Mouse (Mus musculus) ZHBTc4 (cell line): Measurements from ENCODE around the gene Tom1l2.

Source experiments
- DNase-seq: peaks from one replicate; pipeline ENCODE4 v3.0.0-alpha.2; 2011; ENCODE audit warnings: low read depth, low spot score

Tom1l2 gene

DNA sequence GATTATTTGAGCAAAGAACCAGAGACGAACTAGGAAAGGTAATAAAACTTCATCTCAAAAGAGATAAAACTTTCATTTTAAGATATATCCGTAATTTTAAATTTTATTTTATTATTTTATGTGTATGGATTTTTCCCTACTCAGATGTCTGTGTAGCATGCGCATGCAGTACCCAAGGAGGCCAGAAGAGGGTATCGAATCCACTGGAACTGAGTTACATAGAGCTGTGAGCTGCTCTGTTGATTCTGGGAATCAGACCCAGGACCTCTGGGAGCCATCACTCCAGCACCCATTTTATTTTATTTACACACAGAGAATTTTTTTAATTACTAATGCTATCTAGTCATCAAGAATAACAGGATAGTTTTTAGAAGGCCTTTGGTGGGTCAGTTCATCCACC lies 45.9 kb downstream of the Tom1l2 start:
- DNase-seq, result peak; percentile 68

DNA sequence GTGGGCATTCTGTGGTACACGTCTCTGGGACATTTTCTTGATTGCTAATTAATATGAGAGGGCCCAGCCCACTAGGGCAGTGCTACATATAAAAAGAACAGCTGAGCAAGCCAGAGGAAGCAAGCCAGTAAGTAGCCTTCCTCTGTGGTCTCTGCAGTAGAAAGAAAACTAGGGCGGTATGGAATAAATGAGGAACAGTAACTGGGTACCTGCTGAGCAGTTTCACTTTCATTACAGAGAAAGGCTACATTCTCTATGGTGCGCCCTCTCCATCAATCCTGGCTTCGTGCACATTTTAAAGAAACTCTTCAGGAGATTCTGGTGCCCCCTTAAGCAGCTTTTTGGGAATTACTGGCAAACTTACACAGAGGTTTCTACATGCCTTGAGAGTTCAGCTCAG lies 47.1 kb downstream of the Tom1l2 start:
- DNase-seq, result no peak

GRCm38 (mm10) chr11:60303497-60303896 lies 49.2 kb downstream of the Tom1l2 start:
- DNase-seq, result no peak

DNA sequence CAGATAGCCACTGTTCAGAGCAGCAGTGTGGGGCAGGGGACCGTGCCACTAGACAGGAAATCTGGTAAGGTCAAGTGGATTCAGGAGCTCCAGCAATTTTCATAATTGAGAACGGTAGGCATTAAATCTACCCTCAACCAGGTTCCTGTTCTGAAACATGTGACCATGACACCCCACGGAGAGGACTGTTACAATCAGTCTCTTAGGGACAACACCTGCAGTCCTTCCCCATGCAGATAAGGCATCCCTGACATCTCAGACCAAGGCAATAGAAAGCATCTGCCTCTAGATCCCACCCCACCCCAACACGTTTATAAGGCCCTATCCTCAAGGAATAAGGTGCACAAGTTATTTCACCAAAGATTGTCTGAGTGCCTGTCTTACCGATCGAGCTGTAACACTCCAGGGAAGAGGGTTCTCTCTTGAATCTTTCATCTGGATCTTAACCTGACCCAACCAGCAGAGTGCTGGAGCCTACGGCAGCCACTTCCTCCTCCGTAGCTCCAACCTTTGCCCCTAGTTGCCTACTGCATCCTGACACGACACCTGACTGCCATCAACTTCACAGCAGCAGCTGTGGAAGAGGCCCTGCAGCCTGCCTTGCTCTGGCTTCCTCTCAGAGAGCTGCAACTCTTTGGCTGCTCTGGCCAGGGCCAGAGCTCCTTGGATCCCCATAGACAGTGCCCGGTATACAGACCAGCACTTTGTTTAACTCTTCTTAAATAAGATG lies 50.2 kb downstream of the Tom1l2 start:
- DNase-seq, result no peak

DNA sequence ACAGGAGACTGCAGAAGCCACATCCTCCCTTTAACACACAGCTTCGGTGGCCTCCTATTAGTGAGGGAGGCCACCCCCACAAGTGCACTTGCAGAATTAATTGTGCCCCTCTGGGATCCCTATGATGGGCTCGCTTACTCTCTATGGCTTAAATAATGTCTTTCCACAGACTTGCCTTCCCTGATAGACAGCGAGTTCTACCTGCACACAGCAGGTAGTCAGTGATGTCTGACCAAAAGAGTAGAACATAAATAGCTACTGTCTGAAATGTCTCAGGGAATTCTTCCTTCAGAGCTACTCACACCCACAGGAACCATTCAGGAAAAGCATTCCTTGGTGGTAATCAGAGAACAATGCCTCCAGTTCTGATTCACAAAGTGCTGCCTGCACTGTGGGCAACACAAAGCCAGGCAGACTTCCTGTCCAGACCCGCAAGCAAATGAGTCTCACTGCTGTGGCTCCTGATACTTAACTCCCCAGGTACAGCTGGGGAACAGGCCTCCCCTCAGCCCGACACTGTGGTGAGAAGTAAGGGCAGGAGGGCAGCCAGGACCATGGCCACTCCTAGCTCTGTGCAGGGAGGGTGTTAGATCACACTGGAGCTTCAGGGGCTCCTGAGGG lies 51.0 kb downstream of the Tom1l2 start:
- peak; percentile 66 for DNase-seq

DNA sequence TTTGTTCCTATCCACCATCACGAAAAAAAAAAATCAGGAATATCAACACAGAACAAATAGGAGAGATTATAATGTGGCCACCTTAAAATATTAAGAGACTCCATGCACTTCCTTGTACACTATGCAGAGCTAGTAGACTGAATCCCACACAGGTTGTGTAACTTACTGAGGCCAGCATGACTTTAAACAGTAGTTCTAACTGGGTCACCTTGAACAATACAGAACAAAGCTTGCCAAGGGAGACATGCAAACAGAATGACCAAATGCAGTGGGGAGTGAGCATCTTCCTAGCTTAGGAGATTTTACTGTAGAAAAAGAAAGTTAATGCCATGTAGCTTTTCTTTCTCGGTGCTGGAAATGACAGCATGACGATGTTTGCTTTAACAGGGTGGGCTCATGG lies 52.4 kb downstream of the Tom1l2 start:
- DNase-seq, result no peak

GRCm38 (mm10) chr11:60297772-60298171 lies 54.9 kb downstream of the Tom1l2 start:
- DNase-seq, result peak; percentile 35

- peak; percentile 33 for DNase-seq
Measured at GRCm38 (mm10) chr11:60294630-60295313, 57.9 kb downstream of the Tom1l2 start.

DNA sequence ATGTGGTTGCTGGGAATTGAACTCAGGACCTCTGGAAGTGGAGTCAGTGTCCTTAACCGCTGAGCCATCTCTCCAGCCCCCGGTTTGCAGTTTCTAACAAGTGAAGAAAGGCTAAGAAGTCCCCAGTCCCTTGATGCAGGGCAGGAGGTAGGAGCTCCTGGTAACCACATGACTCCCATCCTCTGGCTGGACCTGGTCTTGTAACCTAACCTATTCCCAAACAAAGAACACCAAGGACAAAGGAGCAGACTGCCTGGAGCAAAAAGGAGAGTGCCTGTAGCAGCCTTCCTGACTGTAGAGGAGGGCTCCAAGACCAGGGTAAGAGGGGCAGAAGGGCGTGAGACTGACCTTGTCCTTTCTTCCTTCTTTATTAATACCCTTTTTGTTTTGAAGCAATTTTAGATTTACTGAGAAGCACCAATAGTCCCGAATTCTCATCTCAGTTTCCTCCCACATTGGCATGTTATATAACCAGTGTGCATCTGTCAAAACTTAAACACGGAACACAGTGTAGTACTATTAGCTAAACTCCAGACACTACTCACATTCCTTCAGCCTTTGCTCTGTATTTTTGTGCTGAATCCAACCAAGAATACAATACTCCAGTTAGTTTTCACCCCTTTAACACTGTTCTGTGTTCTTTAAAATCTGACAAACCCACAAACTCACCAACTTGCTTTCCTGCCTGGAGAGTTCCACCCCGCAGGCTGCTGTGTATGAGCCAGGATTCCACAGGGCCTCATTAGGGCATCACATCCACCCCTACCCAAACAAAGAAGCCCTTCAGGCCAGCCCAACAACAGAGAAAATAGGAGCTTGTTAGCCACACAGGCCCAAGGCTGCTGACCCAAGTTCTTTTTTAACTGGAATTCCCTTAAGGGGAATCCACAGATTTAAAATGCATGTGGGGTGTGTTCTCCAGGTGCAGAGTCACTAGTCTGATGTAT lies 58.7 kb downstream of the Tom1l2 start:
- peak; percentile 78 for DNase-seq

GRCm38 (mm10) chr11:60292718-60293117 lies 60.0 kb downstream of the Tom1l2 start:
- peak; percentile 75 for DNase-seq

- no peak for DNase-seq
Measured at GRCm38 (mm10) chr11:60288980-60289379, 63.7 kb downstream of the Tom1l2 start.

DNA sequence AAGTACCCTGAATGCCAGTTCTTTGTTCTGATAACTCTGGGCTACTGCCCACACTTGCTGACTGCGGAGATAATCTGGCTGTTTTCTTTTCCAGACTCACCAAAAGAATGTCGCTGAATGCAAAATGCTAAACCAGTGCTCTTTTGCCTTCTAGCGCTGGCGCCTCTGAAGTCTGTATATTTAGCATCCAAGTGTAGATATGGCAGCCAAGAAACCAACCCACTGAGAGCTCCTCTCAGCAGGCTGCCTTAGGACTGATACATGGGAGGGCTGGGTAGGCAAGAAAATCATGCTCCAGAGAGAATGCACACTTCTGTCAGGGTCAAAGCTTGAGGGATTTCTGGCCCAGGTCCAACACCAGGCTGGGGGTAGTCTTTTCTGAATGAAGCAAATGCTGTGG lies 66.4 kb downstream of the Tom1l2 start:
- no peak for DNase-seq

DNA sequence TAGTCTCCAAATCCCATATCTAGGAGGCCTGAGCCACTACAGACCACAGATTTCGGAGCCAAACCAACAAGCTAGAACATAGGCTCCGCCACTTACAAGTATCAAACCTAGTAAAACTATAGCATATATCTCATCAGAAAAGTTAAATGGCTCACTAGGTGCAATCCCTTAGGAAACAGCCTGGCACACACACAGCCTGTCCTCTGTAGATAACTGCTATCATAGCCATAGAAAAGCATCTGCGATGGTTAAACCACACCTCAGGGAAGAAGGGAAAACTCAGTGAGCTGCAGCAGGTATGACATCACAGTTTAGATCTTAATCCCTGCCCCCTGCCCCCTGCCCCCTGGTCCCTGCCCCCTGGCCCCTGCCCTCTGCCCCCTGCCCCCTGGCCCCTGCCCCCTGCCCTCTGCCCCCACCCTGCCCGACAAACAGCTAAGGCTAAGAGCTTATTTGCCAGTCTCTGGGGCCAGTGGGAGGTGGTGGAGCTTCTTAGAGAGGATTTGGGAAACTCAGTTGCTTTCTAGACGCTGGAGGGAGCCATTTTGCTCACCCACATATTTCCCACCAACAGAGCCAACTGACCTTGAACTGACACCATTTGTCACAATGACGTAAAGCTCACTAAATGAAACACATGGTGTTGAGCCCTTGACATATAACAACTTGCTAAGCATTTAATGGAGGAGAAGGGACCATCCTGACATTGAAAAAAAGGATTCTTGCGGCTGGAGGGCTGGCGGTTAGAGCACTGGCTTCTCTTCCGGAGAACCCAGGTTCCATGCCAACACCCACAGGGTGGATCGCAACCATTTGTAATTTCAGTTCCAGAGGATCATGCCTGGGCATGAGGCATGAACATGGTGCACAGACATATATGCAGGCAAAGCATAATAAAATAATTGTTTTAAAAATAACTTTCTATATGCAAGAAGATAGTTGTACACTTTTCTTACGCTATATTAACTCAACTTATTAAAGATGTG lies 72.0 kb downstream of the Tom1l2 start:
- DNase-seq, result no peak

- DNase-seq, result no peak
Measured at GRCm38 (mm10) chr11:60279483-60279882, 73.2 kb downstream of the Tom1l2 start.

DNA sequence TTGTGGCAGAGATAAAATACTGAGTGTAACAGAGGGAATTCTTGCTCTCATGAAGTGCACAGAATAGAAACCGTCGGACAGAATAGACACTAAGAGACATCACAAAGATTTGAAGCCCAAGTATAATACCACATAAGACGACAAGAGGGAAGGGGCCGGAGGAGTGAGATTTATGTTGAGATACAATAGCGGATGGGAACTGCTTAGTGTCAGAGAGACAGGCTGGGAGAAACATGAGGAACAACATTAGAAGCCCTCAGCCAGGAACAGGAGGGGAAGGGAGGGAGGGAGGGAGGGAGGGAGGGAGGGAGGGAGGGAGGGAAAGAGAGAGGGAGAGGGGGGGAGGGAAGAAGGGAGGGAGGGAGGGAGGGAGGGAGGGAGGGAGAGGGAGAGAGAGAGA lies 74.9 kb downstream of the Tom1l2 start:
- DNase-seq, result no peak

GRCm38 (mm10) chr11:60277164-60277740 lies 75.5 kb downstream of the Tom1l2 start:
- DNase-seq, result no peak

DNA sequence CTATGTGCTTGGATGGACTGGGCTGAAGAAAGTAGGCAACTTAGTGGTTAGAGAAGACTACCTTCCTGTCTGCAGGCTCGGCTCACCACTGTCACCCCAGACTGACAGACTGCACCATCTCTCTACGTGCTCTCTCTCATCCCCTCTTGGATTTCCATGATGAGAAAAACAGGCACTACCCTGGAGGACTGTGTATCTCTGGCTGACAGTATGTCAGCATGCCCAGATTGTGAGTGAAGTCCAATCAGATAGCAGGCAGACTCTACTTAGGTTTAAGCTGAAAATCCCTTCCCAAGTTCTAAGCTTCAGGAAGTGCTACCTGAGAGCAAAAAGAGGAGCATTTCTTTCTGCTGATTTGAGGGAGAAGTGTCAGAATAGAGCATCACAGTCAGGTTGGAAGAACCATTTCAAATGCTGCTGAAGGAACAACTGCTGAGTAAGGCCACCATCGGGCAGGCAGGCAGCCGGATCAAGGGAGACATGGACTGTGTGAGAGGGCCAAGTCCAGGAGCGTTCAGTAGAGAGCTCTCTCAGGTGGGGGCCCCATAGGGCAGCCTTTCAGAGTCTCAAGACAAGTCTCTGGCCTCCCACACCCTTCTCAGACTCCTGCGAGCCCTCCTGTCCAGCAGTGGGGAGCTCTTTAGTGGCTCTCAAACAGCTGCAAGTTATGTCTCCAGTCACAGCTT lies 76.2 kb downstream of the Tom1l2 start:
- DNase-seq, result no peak

- DNase-seq, result no peak
Measured at GRCm38 (mm10) chr11:60273273-60273805, 79.4 kb downstream of the Tom1l2 start.

- no peak for DNase-seq
Measured at GRCm38 (mm10) chr11:60268563-60268962, 84.1 kb downstream of the Tom1l2 start.
